Mouse (Mus musculus) heart, adult 10 weeks (tissue): ENCODE measurements around the gene D16Ertd472e. TPM values are rescaled to one million over a fixed set of nuclear protein-coding genes. Genes with fewer than 3 reads are reported as not detected.

Source experiments
- polyA plus RNA-seq: library from polyadenylated mRNA; stranded (reverse); fragments of 350-450 nt; fragmentation: Illumina TruSeq; extraction: RNeasy Lipid Tissue Mini Kit (QIAGEN cat#74804); gene quantifications from one replicate; pipeline ENCODE4 v1.2.3, GENCODE M21; 2014; ENCODE audit warnings: low read depth, low replicate concordance

The D16Ertd472e gene
- 2.8 TPM for polyA plus RNA-seq

DNA sequence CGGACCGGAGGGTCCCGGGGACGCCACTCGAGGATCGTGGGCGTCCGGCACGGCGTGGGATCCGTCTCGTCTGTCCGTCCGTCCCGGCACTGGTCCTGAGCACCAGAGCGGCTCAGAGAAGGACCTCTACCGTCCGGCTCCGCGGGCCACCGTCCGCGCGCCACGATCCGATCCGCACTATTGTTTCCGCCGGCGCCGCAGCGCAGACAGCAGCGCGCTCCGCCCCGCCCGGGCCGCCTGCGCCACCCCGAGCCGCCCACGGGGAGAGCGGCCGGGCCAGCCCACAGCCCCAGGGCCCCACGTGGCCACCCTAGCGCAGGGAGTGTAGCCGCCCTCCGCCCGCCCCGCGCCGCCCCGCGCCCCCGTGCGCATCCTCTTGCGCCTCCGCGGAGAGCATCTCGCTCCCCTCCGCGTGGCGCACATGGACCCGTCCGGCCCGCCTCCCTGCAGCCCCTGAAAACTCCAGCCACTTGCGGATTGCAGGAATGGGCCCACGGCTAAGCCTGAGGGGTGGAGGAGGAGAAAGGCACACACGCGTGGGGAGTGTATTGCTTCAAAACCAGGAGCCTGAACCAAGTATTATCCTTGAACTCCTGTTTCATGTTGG lies at the start of gene D16Ertd472e:
TSS of gene D16Ertd472e (minus strand) at position 231 of the 607 bp plus-strand sequence.

Other genes with a start within 250 kb of the D16Ertd472e start
- 14.2 TPM for gene Btg3, start 199.5 kb downstream of the D16Ertd472e start, polyA plus RNA-seq